Mouse (Mus musculus) CH12.LX (cell line): ENCODE results near the gene Zfp184.

Experiments
- CHD2 ChIP-seq: IDR thresholded peaks from 2 replicates; pipeline ENCODE4 v1.6.1; 2011; ENCODE audit warnings: low read length, improper control_type of control experiment
- CTCF ChIP-seq, 2 experiments: IDR thresholded peaks in 1 of 2; conservative IDR thresholded peaks in 1 of 2; 2 replicates each; pipeline ENCODE4 v1.5.1; 2011 to 2012; ENCODE audit warnings: low read depth in 2 of 2, low read length in 2 of 2, improper control_type of control experiment in 1 of 2, inconsistent platforms in 1 of 2, mild to moderate bottlenecking in 1 of 2, moderate library complexity in 1 of 2
- HCFC1 ChIP-seq: IDR thresholded peaks from 2 replicates; pipeline ENCODE4 v1.6.1; 2012; ENCODE audit warnings: low read depth, mild to moderate bottlenecking, inconsistent platforms, low read length, improper control_type of control experiment
- JUND ChIP-seq: conservative IDR thresholded peaks from 2 replicates; pipeline ENCODE4 v1.6.1; 2011; ENCODE audit warnings: low read depth, low read length, improper control_type of control experiment
- POLR2A ChIP-seq: IDR thresholded peaks from 2 replicates; pipeline ENCODE4 v1.6.1; 2011; ENCODE audit warnings: low read depth, mild to moderate bottlenecking, improper control_type of control experiment, low read length
- TBP ChIP-seq: conservative IDR thresholded peaks from 2 replicates; pipeline ENCODE4 v1.6.1; 2011; ENCODE audit warnings: low read depth, low read length, improper control_type of control experiment
- ZMIZ1 ChIP-seq: IDR thresholded peaks from 2 replicates; pipeline ENCODE4 v1.6.1; 2012; ENCODE audit warnings: low read depth, mild to moderate bottlenecking, inconsistent platforms, low read length, improper control_type of control experiment
- ZNF384 ChIP-seq: IDR thresholded peaks from 2 replicates; pipeline ENCODE4 v1.6.1; 2012; ENCODE audit warnings: low read depth, low read length, improper control_type of control experiment, inconsistent platforms

- TF ChIP-seq TBP (no peak), HCFC1 (no peak), ZMIZ1 (no peak), POLR2A (no peak), CTCF (conservative IDR thresholded peaks at IDR 0.05 in 1 of 2, IDR thresholded peaks at IDR 0.05 in 1 of 2; ENCODE audit: low read depth in 2 of 2, low read length in 2 of 2) (no peak), CHD2 (no peak), JUND (no peak), ZNF384 (no peak)
These were observed 63.8 kb downstream of the Zfp184 start for GRCm38 (mm10) chr13:22008707-22009106.
